Mouse (Mus musculus): ENCODE data around the gene Olfr1535. TPM values are rescaled to one million over a fixed set of nuclear protein-coding genes. Genes with fewer than 3 reads are reported as not detected.

Gene Olfr1535
- polyA plus RNA-seq (2017; shearing (Covaris generic)): not detected

GRCm38 (mm10) chr13:21559793-21560192 is at the start of gene Olfr1535:
Olfr1535 (minus strand) TSS chr13:21559893.

DNA sequence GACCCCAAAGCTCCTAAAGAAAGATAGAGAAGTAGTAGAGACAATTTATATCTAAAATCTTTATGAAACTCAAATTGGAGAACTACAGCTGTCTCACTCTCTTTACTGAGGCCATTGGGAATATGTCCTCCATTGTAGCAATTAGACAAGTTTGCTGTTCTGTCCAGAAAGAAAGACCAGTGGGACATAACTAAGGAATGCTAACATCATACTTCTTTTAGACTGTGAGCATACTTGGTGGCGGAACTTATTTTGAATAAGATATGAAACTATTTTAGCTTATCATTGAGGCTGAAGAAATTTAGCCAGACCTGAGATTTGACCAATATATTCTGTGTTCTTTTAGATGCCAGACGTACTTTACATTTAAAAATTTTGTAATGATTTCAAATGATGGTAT is 22.0 kb upstream of the Olfr1535 start, which contains the start of gene Olfr1364:
Gene Olfr1364 (minus strand): TSS at position 101 of the 400 bp plus-strand sequence.

DNA sequence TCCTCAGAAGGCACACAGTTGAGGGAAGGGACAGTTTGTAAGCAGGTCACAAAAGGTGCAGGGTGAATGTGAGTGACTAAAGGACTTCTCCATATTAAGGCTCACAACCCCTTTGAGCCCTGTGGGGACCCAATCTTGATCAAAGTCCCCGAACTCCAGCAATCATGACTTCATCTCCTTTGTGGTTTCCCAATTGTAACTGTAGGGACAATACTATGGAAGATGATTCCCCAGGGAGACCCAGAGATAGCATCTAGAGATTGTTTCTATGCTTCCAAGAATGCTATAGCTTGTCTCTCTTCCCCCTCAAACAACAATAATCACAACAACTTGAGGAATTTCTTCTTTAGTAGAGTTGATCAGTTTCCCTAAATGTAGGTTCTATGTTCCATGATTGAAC is 17.0 kb downstream of the Olfr1535 start, which contains the start of gene Olfr1366:
Gene Olfr1366 (minus strand): TSS at position 101 of the 400 bp plus-strand sequence.

GRCm38 (mm10) chr13:21530781-21531201 is 28.9 kb downstream of the Olfr1535 start, which contains the start of gene Zkscan8:
Zkscan8 (minus strand) TSS chr13:21531120.

Other genes with a start within 250 kb of the Olfr1535 start
- not detected for gene Gpx6, start 247.8 kb downstream of the Olfr1535 start, polyA plus RNA-seq (2017; shearing (Covaris generic))
- not detected for gene Olfr1367, start 213.0 kb downstream of the Olfr1535 start, polyA plus RNA-seq (2017; shearing (Covaris generic))
- 11.6 TPM for gene Zscan12, start 197.1 kb downstream of the Olfr1535 start, polyA plus RNA-seq (2017; shearing (Covaris generic))
- 49.9 TPM for gene Zkscan3, start 157.1 kb downstream of the Olfr1535 start, polyA plus RNA-seq (2017; shearing (Covaris generic))
- 0.84 TPM for gene Pgbd1, start 118.8 kb downstream of the Olfr1535 start, polyA plus RNA-seq (2017; shearing (Covaris generic))
- 11.3 TPM for gene Zscan26, start 106.2 kb downstream of the Olfr1535 start, polyA plus RNA-seq (2017; shearing (Covaris generic))
- 0.25 TPM for gene Nkapl, start 91.4 kb downstream of the Olfr1535 start, polyA plus RNA-seq (2017; shearing (Covaris generic))
- gene Zkscan4, start 81.0 kb downstream of the Olfr1535 start, polyA plus RNA-seq (2017; shearing (Covaris generic)): not detected
- gene Gm10065, start 80.5 kb downstream of the Olfr1535 start, polyA plus RNA-seq (2017; shearing (Covaris generic)): not detected
- 0.15 TPM for gene AK157302, start 64.7 kb downstream of the Olfr1535 start, polyA plus RNA-seq (2017; shearing (Covaris generic))
- gene Gm11273, start 58.5 kb downstream of the Olfr1535 start, polyA plus RNA-seq (2017; shearing (Covaris generic)): 23.5 TPM
- 7.7 TPM for gene Zkscan8, start 28.8 kb downstream of the Olfr1535 start, polyA plus RNA-seq (2017; shearing (Covaris generic))
- not detected for gene Olfr1366, start 17.1 kb downstream of the Olfr1535 start, polyA plus RNA-seq (2017; shearing (Covaris generic))
- gene Olfr1364, start 21.9 kb upstream of the Olfr1535 start, polyA plus RNA-seq (2017; shearing (Covaris generic)): not detected
- gene Olfr1362, start 54.1 kb upstream of the Olfr1535 start, polyA plus RNA-seq (2017; shearing (Covaris generic)): not detected
- gene Olfr11, start 82.6 kb upstream of the Olfr1535 start, polyA plus RNA-seq (2017; shearing (Covaris generic)): not detected
- not detected for gene Olfr1361, start 103.5 kb upstream of the Olfr1535 start, polyA plus RNA-seq (2017; shearing (Covaris generic))
- gene Olfr1360, start 117.5 kb upstream of the Olfr1535 start, polyA plus RNA-seq (2017; shearing (Covaris generic)): not detected
- gene Olfr1359, start 138.2 kb upstream of the Olfr1535 start, polyA plus RNA-seq (2017; shearing (Covaris generic)): not detected
- not detected for gene Hist1h2bl, start 156.2 kb upstream of the Olfr1535 start, polyA plus RNA-seq (2017; shearing (Covaris generic))
- gene Hist1h2ai, start 156.5 kb upstream of the Olfr1535 start, polyA plus RNA-seq (2017; shearing (Covaris generic)): not detected
- gene Hist1h3h, start 157.8 kb upstream of the Olfr1535 start, polyA plus RNA-seq (2017; shearing (Covaris generic)): not detected
- gene Hist1h2bm, start 162.2 kb upstream of the Olfr1535 start, polyA plus RNA-seq (2017; shearing (Covaris generic)): not detected
- not detected for gene Hist1h4j, start 175.2 kb upstream of the Olfr1535 start, polyA plus RNA-seq (2017; shearing (Covaris generic))
- 25.5 TPM for gene Hist1h4k, start 190.6 kb upstream of the Olfr1535 start, polyA plus RNA-seq (2017; shearing (Covaris generic))
- gene Hist1h2ak, start 193.9 kb upstream of the Olfr1535 start, polyA plus RNA-seq (2017; shearing (Covaris generic)): not detected
- 4.6 TPM for gene Hist1h2bn, start 194.2 kb upstream of the Olfr1535 start, polyA plus RNA-seq (2017; shearing (Covaris generic))
- 4.1 TPM for gene Hist1h1b, start 220.7 kb upstream of the Olfr1535 start, polyA plus RNA-seq (2017; shearing (Covaris generic))
- gene Hist1h3i, start 223.5 kb upstream of the Olfr1535 start, polyA plus RNA-seq (2017; shearing (Covaris generic)): 0.91 TPM
- gene Hist1h2an, start 227.3 kb upstream of the Olfr1535 start, polyA plus RNA-seq (2017; shearing (Covaris generic)): not detected
- gene Hist1h2bp, start 227.6 kb upstream of the Olfr1535 start, polyA plus RNA-seq (2017; shearing (Covaris generic)): not detected

Data from CD4-positive, CD25-positive, alpha-beta regulatory T cell, adult 9 weeks (primary cell).